Mouse (Mus musculus): ENCODE results near the gene Heatr3. TPM values are rescaled to one million over a fixed set of nuclear protein-coding genes. Genes with fewer than 3 reads are reported as not detected.

Heatr3 gene
- polyA plus RNA-seq, 1 experiment from 2014 or later, result 51.0 TPM

DNA sequence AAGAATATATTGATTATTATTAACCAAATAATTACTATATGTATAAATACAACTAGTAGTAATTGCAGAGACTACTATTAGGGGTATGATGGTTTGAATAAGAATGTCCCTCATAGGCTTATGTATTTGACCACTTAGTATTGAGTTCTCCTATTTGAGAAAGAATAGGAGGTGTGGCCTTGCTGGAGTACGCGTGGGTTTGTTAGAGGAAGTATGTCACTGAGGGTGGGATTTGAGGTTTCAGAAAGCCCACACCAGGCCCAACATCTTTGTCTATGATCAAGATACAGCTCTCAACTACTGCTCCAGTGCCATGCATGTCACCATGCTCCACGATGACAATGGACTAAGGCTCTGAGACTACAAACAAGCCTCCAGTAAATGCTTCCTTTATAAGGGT lies 1.6 kb downstream of the Heatr3 start:
- ATAC-seq (replicated peaks; ENCODE audit: low FRiP score), result no peak
- H3K4me2 ChIP-seq, result no peak overlapping the region
- H3K27me3 ChIP-seq, result no peaks in the 10 kb centered on the region
- peaks cover 63% of the 10 kb centered on the region for H3K36me3 ChIP-seq
- H3K4me1 ChIP-seq, result peaks cover 14% of the 10 kb centered on the region
- H3K27ac ChIP-seq, result no peak overlapping the region
- no peaks in the 10 kb centered on the region for H3K9me3 ChIP-seq (replicated peaks)
- no peak overlapping the region for H3K9ac ChIP-seq
- WGBS, result 95% methylated on average over 3 of the region's 3 CpGs
- no peak overlapping the region for H3K4me3 ChIP-seq (replicated peaks)

DNA sequence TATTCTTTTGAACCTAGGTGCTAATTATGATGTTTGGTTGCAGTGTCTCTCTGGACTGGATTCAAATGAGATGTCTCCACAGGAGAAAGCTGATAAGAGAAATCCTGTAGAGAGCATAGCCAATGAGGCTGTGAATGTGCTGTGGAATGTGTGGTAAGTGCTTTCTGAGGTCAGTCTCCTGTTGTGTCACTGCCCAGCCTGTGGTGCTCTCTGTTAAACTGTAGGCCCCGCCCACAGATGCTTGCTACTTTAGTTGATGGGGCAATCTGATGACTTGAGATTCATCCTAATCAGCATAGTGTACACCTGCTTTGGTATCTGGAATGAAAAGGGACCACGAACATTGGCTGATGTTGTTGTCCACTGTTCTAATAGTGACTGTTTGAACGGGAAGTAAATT lies 4.0 kb downstream of the Heatr3 start:
- H3K4me1 ChIP-seq, result peaks cover 14% of the 10 kb centered on the region

DNA sequence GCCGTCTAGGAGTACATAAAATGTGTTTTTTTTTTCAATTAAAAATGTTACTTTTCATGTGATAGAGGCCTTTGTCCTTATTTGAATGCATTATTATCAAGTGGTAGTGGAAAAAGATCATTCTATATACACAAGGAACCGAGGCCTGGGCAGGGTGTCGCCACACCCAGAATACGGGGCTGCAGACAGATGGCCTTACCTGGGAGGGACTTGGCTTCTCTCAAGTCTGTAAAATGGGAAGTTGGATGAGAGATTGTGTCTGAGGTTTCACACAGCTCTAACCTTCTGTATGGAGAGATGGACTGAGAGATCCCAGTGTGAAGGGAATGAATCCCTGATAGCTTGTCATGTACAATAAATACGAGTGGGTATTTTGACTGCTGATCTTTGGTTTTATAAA lies 6.4 kb downstream of the Heatr3 start:
- no peak overlapping the region for H3K4me2 ChIP-seq
- 91% methylated on average over 5 of the region's 5 CpGs for WGBS
- no peak overlapping the region for H3K4me3 ChIP-seq (replicated peaks)
- no peaks in the 10 kb centered on the region for H3K9me3 ChIP-seq (replicated peaks)
- ATAC-seq (replicated peaks; ENCODE audit: low FRiP score), result no peak
- H3K9ac ChIP-seq, result no peak overlapping the region
- peaks cover 82% of the 10 kb centered on the region for H3K36me3 ChIP-seq
- H3K27me3 ChIP-seq, result no peaks in the 10 kb centered on the region
- no peak overlapping the region for H3K27ac ChIP-seq
- 0 out of 2 replicates have a peak, but pooled peaks cover 3% of the 10 kb centered on the region for H3K4me1 ChIP-seq

More for the DNA sequence above, 4.0 kb downstream of the Heatr3 start:
- no peak overlapping the region for H3K9ac ChIP-seq
- no peak for ATAC-seq (replicated peaks; ENCODE audit: low FRiP score)
- H3K9me3 ChIP-seq (replicated peaks), result no peaks in the 10 kb centered on the region
- H3K27ac ChIP-seq, result no peak overlapping the region
- H3K36me3 ChIP-seq, result peaks cover 63% of the 10 kb centered on the region
- H3K27me3 ChIP-seq, result no peaks in the 10 kb centered on the region
- no peak overlapping the region for H3K4me2 ChIP-seq
- WGBS, result 91% methylated on average over 3 of the region's 3 CpGs
- no peak overlapping the region for H3K4me3 ChIP-seq (replicated peaks)

DNA sequence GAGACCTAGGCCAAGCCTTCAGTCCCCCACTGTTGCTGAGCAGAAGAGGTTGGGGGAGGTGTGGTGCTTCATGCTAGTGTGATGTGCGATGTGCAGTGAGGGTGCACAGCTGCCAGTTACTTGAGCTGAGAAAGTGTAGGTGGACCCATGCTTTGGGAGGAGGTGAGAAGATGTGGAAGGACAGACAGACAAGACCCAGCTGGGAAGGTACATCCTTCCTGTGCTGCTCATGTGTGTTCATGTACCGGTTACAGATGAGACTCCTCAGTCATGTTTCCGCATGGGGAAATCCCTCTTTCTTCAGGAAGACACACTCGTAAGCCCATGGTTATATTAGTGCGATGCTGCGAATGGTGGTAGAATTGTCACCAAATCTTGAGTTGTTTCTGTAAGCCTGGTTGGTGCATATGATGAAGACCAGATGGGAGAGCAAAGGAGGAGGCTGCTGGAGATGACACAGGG lies 13.3 kb downstream of the Heatr3 start:
- ATAC-seq (replicated peaks; ENCODE audit: low FRiP score), result no peak
- no peak overlapping the region for H3K4me2 ChIP-seq
- H3K36me3 ChIP-seq, result peaks cover 85% of the 10 kb centered on the region
- no peak overlapping the region for H3K9ac ChIP-seq
- H3K27ac ChIP-seq, result no peak overlapping the region
- H3K4me1 ChIP-seq, result no peaks in the 10 kb centered on the region
- no peak overlapping the region for H3K4me3 ChIP-seq (replicated peaks)
- H3K27me3 ChIP-seq, result no peaks in the 10 kb centered on the region
- no peaks in the 10 kb centered on the region for H3K9me3 ChIP-seq (replicated peaks)
- WGBS, result 96% methylated on average over 6 of the region's 6 CpGs

DNA sequence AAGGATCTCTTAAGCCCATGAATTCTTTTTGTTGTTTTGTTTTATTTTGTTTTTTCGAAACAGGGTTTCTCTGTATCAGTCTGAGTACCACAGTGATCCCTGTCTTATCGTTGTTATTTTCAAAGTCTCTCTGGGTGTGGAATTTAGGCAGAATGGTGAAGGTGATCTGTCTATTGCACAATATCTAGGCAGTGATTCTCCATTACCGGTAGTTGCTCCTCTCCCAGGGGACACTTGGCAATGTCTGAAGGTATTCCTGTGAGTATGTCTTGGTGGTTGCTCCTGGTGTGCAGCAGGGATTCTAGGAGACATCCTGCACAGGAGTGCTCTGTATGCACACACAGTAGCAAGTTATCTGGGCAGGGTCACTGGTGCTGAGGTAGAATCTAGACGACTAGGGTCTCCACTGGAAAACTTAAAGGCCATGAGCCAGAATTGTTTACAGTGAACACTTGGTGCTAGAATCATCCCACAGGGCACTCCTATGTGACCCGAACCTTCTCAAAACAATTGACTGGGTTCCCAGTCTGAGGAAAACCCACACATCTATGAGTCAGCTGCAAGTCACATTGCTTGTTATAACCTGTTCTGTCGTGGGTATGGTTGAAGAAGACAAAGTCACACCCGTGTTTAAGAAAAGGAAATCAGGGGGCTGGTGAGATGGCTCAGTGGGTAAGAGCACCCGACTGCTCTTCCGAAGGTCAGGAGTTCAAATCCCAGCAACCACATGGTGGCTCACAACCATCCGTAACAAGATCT lies 22.8 kb downstream of the Heatr3 start:
- no peak overlapping the region for H3K9ac ChIP-seq
- no peaks in the 10 kb centered on the region for H3K27me3 ChIP-seq
- H3K4me3 ChIP-seq (replicated peaks), result no peak overlapping the region
- WGBS, result 90% methylated on average over 10 of the region's 10 CpGs
- no peaks in the 10 kb centered on the region for H3K4me1 ChIP-seq
- ATAC-seq (replicated peaks; ENCODE audit: low FRiP score), result no peak
- peaks cover 98% of the 10 kb centered on the region for H3K36me3 ChIP-seq
- no peak overlapping the region for H3K27ac ChIP-seq
- no peak overlapping the region for H3K4me2 ChIP-seq
- no peaks in the 10 kb centered on the region for H3K9me3 ChIP-seq (replicated peaks)

DNA sequence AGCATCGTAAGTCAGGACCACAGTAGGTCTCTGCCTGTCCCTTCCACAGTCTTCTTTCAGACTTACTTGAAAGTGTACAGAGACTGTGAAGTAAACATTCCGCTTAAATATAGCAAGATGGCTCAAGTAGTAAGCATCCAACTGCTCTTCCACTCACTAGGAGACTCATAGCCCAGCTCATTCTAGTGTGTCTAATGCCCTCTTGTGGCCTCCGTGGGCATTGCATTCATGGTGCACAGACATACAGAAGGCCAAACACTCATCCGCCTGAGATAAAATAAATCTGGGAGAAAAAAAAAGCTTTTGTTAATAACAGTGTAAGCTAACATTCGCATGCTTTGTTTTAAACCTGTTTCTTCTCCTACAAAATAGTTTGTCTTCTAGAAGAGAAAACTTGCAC lies 23.8 kb downstream of the Heatr3 start:
- no peaks in the 10 kb centered on the region for H3K27me3 ChIP-seq
- no peaks in the 10 kb centered on the region for H3K9me3 ChIP-seq (replicated peaks)
- peaks cover 98% of the 10 kb centered on the region for H3K36me3 ChIP-seq
- H3K4me3 ChIP-seq (replicated peaks), result no peak overlapping the region
- H3K27ac ChIP-seq, result no peak overlapping the region
- no peak overlapping the region for H3K9ac ChIP-seq
- no peak overlapping the region for H3K4me2 ChIP-seq
- WGBS, result 78% methylated on average over 5 of the region's 5 CpGs
- H3K4me1 ChIP-seq, result no peaks in the 10 kb centered on the region
- ATAC-seq (replicated peaks; ENCODE audit: low FRiP score), result no peak

DNA sequence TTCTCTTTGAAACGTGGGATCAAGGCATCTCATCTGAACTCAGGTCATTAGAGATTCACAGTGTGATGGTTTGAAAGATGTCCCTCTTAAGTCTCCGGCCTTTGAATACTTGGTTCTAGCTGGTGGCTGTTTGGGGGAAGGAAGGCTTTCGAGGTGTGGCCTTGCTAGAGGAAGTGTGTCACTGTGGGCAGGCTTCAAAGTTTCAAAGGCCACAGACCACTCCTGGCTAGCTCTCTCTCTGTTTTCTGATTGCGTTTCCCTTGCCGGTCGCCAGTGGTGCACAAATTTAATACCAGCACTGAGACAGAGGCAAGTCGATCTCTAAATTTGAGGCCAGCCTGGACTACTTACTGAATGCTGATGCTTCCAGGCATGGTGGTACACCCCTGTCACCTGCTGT lies 37.6 kb downstream of the Heatr3 start:
- no peaks in the 10 kb centered on the region for H3K4me1 ChIP-seq
- H3K27me3 ChIP-seq, result no peaks in the 10 kb centered on the region
- H3K9me3 ChIP-seq (replicated peaks), result no peaks in the 10 kb centered on the region
- H3K36me3 ChIP-seq, result peaks cover 24% of the 10 kb centered on the region
- no peak overlapping the region for H3K4me3 ChIP-seq (replicated peaks)
- H3K9ac ChIP-seq, result no peak overlapping the region
- H3K27ac ChIP-seq, result no peak overlapping the region
- WGBS, result 91% methylated on average over 7 of the region's 7 CpGs
- H3K4me2 ChIP-seq, result no peak overlapping the region
- ATAC-seq (replicated peaks; ENCODE audit: low FRiP score), result no peak

DNA sequence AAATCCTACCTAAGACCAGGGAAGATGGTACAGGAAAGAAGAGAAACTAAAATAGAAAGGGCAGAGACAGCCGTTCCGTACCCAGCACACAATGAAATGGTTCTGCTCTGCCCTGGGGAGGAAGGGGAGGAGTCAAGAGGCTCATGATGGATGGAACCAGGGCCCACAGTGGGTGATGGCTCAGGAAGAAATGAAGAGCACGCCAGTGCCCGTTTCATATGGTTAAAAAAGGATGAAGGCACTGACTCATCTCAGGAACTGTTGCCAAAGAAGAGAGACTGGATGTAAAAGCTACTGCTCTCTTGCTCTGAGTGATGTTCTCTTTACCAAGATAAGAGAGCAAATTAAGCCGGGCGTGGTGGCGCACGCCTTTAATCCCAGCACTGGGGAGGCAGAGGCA lies 39.6 kb downstream of the Heatr3 start:
- Histone ChIP-seq H3K4me2 (no peak overlapping the region), H3K4me3 (replicated peaks) (no peak overlapping the region), H3K27me3 (no peaks in the 10 kb centered on the region), H3K36me3 (peaks cover 10% of the 10 kb centered on the region; the same call in 1 of the 2 replicates), H3K9ac (no peak overlapping the region), H3K9me3 (replicated peaks) (no peaks in the 10 kb centered on the region), H3K4me1 (no peaks in the 10 kb centered on the region), H3K27ac (no peak overlapping the region)
- WGBS, result 89% methylated on average over 8 of the region's 8 CpGs
- no peak for ATAC-seq (replicated peaks; ENCODE audit: low FRiP score)

DNA sequence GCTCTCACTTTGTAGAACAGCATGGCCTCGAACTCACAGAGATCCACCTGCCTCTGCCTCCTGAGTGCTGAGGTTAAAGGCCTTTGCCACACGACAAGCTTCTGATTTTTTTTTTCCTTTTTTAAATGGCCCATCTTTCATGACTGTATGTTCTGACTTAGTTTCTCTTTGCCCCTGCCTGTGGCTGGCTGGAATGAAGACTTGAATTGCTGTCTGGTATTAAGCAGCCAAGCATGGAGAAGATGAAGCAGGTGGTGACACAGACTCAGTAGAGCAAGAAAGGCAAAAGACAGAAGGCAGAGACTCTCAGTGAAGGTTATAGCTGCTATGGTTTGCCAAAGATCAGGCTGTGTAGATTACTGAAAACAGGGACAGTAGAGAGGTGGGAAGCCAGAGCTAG lies 45.5 kb downstream of the Heatr3 start:
- Histone ChIP-seq H3K9me3 (replicated peaks) (no peaks in the 10 kb centered on the region), H3K4me3 (replicated peaks) (no peak overlapping the region), H3K27ac (no peak overlapping the region), H3K9ac (no peak overlapping the region), H3K4me2 (no peak overlapping the region), H3K4me1 (no peaks in the 10 kb centered on the region), H3K27me3 (no peaks in the 10 kb centered on the region), H3K36me3 (no peaks in the 10 kb centered on the region)
- no peak for ATAC-seq (replicated peaks; ENCODE audit: low FRiP score)
- 83% methylated on average over 2 of the region's 2 CpGs for WGBS

DNA sequence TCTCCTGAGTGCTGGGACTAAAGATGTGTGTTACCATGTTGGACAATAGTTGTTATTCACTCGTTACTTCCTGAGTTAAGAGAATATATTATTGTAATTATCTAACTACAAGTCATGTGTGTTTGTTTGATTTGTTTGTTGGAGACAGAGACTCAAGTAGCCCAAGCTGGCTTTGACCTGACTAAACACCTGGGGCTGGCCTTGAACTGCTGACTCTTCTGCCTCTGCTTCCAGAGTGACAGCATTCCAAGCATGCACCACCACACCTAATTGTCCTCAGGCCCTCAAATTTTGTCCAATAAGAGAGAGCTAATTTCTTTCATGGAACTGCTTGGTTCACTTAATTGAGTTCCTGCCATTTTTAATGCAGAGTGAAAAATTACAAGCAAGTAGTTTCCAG lies 47.3 kb downstream of the Heatr3 start:
- no peak overlapping the region for H3K9ac ChIP-seq
- ATAC-seq (replicated peaks; ENCODE audit: low FRiP score), result no peak
- H3K4me1 ChIP-seq, result no peaks in the 10 kb centered on the region
- no peak overlapping the region for H3K4me3 ChIP-seq (replicated peaks)
- H3K4me2 ChIP-seq, result no peak overlapping the region
- WGBS, result 85% methylated on average over 1 of the region's 1 CpGs
- no peaks in the 10 kb centered on the region for H3K9me3 ChIP-seq (replicated peaks)
- no peaks in the 10 kb centered on the region for H3K27me3 ChIP-seq
- no peaks in the 10 kb centered on the region for H3K36me3 ChIP-seq
- H3K27ac ChIP-seq, result no peak overlapping the region

DNA sequence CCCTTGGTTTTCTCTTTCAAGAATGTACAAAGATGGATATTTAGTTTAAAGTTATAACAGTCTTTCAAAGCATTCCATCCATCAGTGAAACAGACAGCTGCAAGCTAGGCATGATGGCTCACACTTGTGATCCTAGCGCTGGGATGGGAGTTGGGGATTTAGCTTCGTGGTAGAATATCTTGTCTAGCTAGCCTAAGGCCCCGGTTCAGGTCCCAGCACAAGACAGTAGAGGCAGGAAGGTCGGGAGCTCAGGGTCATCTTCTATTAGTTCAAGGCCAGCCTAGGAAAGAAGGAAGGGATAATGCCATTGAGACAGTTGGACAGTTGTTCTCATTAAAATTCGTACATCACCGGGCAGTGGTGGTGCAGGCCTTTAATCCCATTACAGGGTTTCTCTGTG lies 48.1 kb downstream of the Heatr3 start:
- ATAC-seq (replicated peaks; ENCODE audit: low FRiP score), result no peak
- WGBS, result 85% methylated on average over 6 of the region's 6 CpGs
- Histone ChIP-seq H3K27ac (no peak overlapping the region), H3K4me2 (no peak overlapping the region), H3K4me1 (no peaks in the 10 kb centered on the region), H3K9me3 (replicated peaks) (no peaks in the 10 kb centered on the region), H3K9ac (no peak overlapping the region), H3K27me3 (no peaks in the 10 kb centered on the region), H3K4me3 (replicated peaks) (no peak overlapping the region), H3K36me3 (no peaks in the 10 kb centered on the region)

DNA sequence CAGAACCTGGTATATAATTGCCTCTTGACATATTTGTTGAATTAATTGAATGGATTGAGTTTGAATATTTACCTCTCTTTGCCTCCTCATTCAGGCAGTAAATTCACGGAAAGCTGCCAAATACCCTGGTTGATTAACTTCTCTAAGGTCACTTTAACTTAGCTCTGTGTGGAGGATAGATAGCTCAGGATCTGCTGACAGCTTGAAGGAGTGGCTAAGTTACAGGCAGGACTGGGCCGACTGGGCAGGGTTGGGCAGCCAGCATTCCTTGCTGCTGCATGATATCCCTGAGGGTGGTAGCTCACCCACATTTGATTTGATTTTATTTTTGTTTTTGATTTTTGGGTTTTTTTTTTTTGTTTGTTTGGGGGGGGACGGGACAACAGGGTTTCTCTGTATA lies 59.7 kb downstream of the Heatr3 start:
- no peak overlapping the region for H3K27ac ChIP-seq
- H3K4me3 ChIP-seq (replicated peaks), result no peak overlapping the region
- 0 out of 2 replicates have a peak, but pooled peaks cover 2% of the 10 kb centered on the region for H3K36me3 ChIP-seq
- no peaks in the 10 kb centered on the region for H3K9me3 ChIP-seq (replicated peaks)
- H3K4me1 ChIP-seq, result peaks cover 27% of the 10 kb centered on the region
- no peak overlapping the region for H3K4me2 ChIP-seq
- H3K9ac ChIP-seq, result no peak overlapping the region
- no peak for ATAC-seq (replicated peaks; ENCODE audit: low FRiP score)
- 51% methylated on average over 3 of the region's 3 CpGs for WGBS
- no peaks in the 10 kb centered on the region for H3K27me3 ChIP-seq

DNA sequence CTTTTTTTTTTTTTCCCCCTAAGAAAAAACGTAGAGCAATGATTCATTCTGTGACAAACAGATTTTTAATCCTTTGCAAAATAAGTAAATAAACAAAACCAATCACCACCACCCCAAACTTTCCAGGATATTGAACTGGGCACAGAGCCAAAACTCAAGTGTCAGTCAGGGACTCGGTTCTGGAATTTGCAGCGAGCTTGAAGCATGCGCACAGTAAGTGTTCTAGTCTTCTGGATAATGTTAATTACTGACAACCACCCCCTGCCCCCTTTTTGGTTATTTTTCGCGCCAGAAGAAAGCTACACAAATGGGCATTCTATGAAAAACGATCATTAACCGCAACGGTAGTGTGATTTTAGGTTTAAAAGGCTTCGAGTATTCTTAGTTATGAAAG lies 60.9 kb downstream of the Heatr3 start:
- Histone ChIP-seq H3K4me2 (peak overlapping the region; percentile 95), H3K27ac (peak overlapping the region; percentile 99), H3K27me3 (no peaks in the 10 kb centered on the region), H3K4me3 (replicated peaks) (peak overlapping the region; percentile 93), H3K9ac (peak overlapping the region; percentile 85), H3K4me1 (peaks cover 38% of the 10 kb centered on the region), H3K36me3 (0 out of 2 replicates have a peak, but pooled peaks cover 4% of the 10 kb centered on the region), H3K9me3 (replicated peaks) (no peaks in the 10 kb centered on the region)
- ATAC-seq (replicated peaks; ENCODE audit: low FRiP score), result no peak
- WGBS, result 1% methylated on average over 10 of the region's 10 CpGs
